Mouse (Mus musculus): ENCODE data around the gene Tnfrsf26. TPM values are rescaled to one million over a fixed set of nuclear protein-coding genes. Genes with fewer than 3 reads are reported as not detected.

Tnfrsf26 gene
- polyA plus RNA-seq, 1 experiment from 2014 or later: 0.54 TPM

GRCm38 (mm10) chr7:143594865-143595264 lies 33.7 kb downstream of the Tnfrsf26 start:
- ATAC-seq (ENCODE audit: low read depth): no peak
- 81% methylated on average over 5 of the region's 5 CpGs for WGBS (ENCODE audit: insufficient replicate concordance)
- peaks cover 37% of the 10 kb centered on the region for H3K4me1 ChIP-seq (replicated peaks)
- DNase-seq: no peak
- no peak overlapping the region for H3K27ac ChIP-seq
- no peaks in the 10 kb centered on the region for H3K9me3 ChIP-seq (replicated peaks)
- no peak overlapping the region for H3K4me3 ChIP-seq (replicated peaks)
- no peaks in the 10 kb centered on the region for H3K27me3 ChIP-seq
- H3K9ac ChIP-seq: no peak overlapping the region
- peaks cover 87% of the 10 kb centered on the region for H3K36me3 ChIP-seq
- H3K4me2 ChIP-seq: no peak overlapping the region

- Histone ChIP-seq H3K27me3 (no peaks in the 10 kb centered on the region), H3K9ac (no peak overlapping the region), H3K36me3 (peaks cover 98% of the 10 kb centered on the region), H3K4me3 (replicated peaks) (no peak overlapping the region), H3K4me1 (replicated peaks) (peaks cover 16% of the 10 kb centered on the region), H3K4me2 (no peak overlapping the region), H3K27ac (no peak overlapping the region), H3K9me3 (replicated peaks) (no peaks in the 10 kb centered on the region)
- no peak for DNase-seq
- no peak for ATAC-seq (ENCODE audit: low read depth)
- WGBS (ENCODE audit: insufficient replicate concordance): 92% methylated on average over 10 of the region's 10 CpGs
These were observed 36.3 kb downstream of the Tnfrsf26 start for GRCm38 (mm10) chr7:143592255-143592654.

- ATAC-seq (ENCODE audit: low read depth): no peak
- Histone ChIP-seq H3K36me3 (peaks cover 100% of the 10 kb centered on the region), H3K4me3 (replicated peaks) (no peak overlapping the region), H3K9ac (no peak overlapping the region), H3K4me2 (no peak overlapping the region), H3K27me3 (no peaks in the 10 kb centered on the region), H3K9me3 (replicated peaks) (no peaks in the 10 kb centered on the region), H3K27ac (no peak overlapping the region), H3K4me1 (replicated peaks) (no peaks in the 10 kb centered on the region)
- WGBS (ENCODE audit: insufficient replicate concordance): 90% methylated on average over 4 of the region's 4 CpGs
- no peak for DNase-seq
These were observed 40.5 kb downstream of the Tnfrsf26 start for GRCm38 (mm10) chr7:143588006-143588405.

- Histone ChIP-seq H3K9me3 (replicated peaks) (no peaks in the 10 kb centered on the region), H3K4me2 (no peak overlapping the region), H3K27ac (no peak overlapping the region), H3K4me3 (replicated peaks) (no peak overlapping the region), H3K4me1 (replicated peaks) (no peaks in the 10 kb centered on the region), H3K27me3 (no peaks in the 10 kb centered on the region), H3K36me3 (peaks cover 100% of the 10 kb centered on the region), H3K9ac (no peak overlapping the region)
- ATAC-seq (ENCODE audit: low read depth) (no peak), DNase-seq (no peak)
- 83% methylated on average over 5 of the region's 5 CpGs for WGBS (ENCODE audit: insufficient replicate concordance)
These were observed 40.9 kb downstream of the Tnfrsf26 start for GRCm38 (mm10) chr7:143587586-143587985.

GRCm38 (mm10) chr7:143583956-143584355 lies 44.6 kb downstream of the Tnfrsf26 start:
- peak; percentile 51 for DNase-seq
- Histone ChIP-seq H3K4me2 (no peak overlapping the region), H3K4me3 (replicated peaks) (no peak overlapping the region), H3K27me3 (no peaks in the 10 kb centered on the region), H3K9ac (no peak overlapping the region), H3K27ac (no peak overlapping the region), H3K36me3 (peaks cover 99% of the 10 kb centered on the region), H3K9me3 (replicated peaks) (no peaks in the 10 kb centered on the region), H3K4me1 (replicated peaks) (no peaks in the 10 kb centered on the region)
- peak; percentile 55; the same call in 1 of the 2 replicates for ATAC-seq (ENCODE audit: low read depth)
- 42% methylated on average over 3 of the region's 3 CpGs for whole genome bisulfite sequencing (ENCODE audit: insufficient replicate concordance)

- H3K4me3 ChIP-seq (replicated peaks): no peak overlapping the region
- H3K27me3 ChIP-seq: no peaks in the 10 kb centered on the region
- 83% methylated on average over 5 of the region's 5 CpGs for WGBS (ENCODE audit: insufficient replicate concordance)
- no peak overlapping the region for H3K27ac ChIP-seq
- no peaks in the 10 kb centered on the region for H3K4me1 ChIP-seq (replicated peaks)
- no peak overlapping the region for H3K4me2 ChIP-seq
- ATAC-seq (ENCODE audit: low read depth): no peak
- DNase-seq: no peak
- H3K9me3 ChIP-seq (replicated peaks): no peaks in the 10 kb centered on the region
- H3K36me3 ChIP-seq: peaks cover 99% of the 10 kb centered on the region
- H3K9ac ChIP-seq: no peak overlapping the region
These were observed 45.5 kb downstream of the Tnfrsf26 start for GRCm38 (mm10) chr7:143583025-143583424.

- DNase-seq (no peak), ATAC-seq (ENCODE audit: low read depth) (no peak)
- Histone ChIP-seq H3K4me1 (replicated peaks) (no peaks in the 10 kb centered on the region), H3K27ac (no peak overlapping the region), H3K9ac (no peak overlapping the region), H3K4me3 (replicated peaks) (no peak overlapping the region), H3K36me3 (peaks cover 99% of the 10 kb centered on the region), H3K9me3 (replicated peaks) (no peaks in the 10 kb centered on the region), H3K4me2 (no peak overlapping the region), H3K27me3 (no peaks in the 10 kb centered on the region)
- WGBS (ENCODE audit: insufficient replicate concordance): 88% methylated on average over 11 of the region's 11 CpGs
These were observed 52.8 kb downstream of the Tnfrsf26 start for GRCm38 (mm10) chr7:143575751-143576150.

- peak overlapping the region; percentile 54 for H3K9ac ChIP-seq
- peak overlapping the region; percentile 17; the same call in 1 of the 2 replicates for H3K4me3 ChIP-seq (replicated peaks)
- peaks cover 100% of the 10 kb centered on the region for H3K36me3 ChIP-seq
- WGBS (ENCODE audit: insufficient replicate concordance): 10% methylated on average over 3 of the region's 3 CpGs
- no peaks in the 10 kb centered on the region for H3K9me3 ChIP-seq (replicated peaks)
- DNase-seq (peak; percentile 67), ATAC-seq (ENCODE audit: low read depth) (peak; percentile 97)
- no peaks in the 10 kb centered on the region for H3K27me3 ChIP-seq
- peak overlapping the region; percentile 89 for H3K27ac ChIP-seq
- peak overlapping the region; percentile 55 for H3K4me2 ChIP-seq
- peaks cover 35% of the 10 kb centered on the region for H3K4me1 ChIP-seq (replicated peaks)
These were observed 62.9 kb downstream of the Tnfrsf26 start for GRCm38 (mm10) chr7:143565648-143566039.

- DNase-seq (no peak), ATAC-seq (ENCODE audit: low read depth) (no peak)
- H3K4me2 ChIP-seq: peak overlapping the region; percentile 55
These were observed 63.4 kb downstream of the Tnfrsf26 start for GRCm38 (mm10) chr7:143565015-143565647.

GRCm38 (mm10) chr7:143563787-143564186 lies 64.7 kb downstream of the Tnfrsf26 start:
- Histone ChIP-seq H3K27me3 (no peaks in the 10 kb centered on the region), H3K36me3 (peaks cover 100% of the 10 kb centered on the region), H3K9me3 (replicated peaks) (no peaks in the 10 kb centered on the region), H3K4me2 (no peak overlapping the region), H3K4me1 (replicated peaks) (peaks cover 35% of the 10 kb centered on the region), H3K9ac (no peak overlapping the region), H3K27ac (peak overlapping the region; percentile 6), H3K4me3 (replicated peaks) (no peak overlapping the region)
- ATAC-seq (ENCODE audit: low read depth) (no peak), DNase-seq (no peak)
- WGBS (ENCODE audit: insufficient replicate concordance): 88% methylated on average over 5 of the region's 5 CpGs

More at GRCm38 (mm10) chr7:143565015-143565647, 63.4 kb downstream of the Tnfrsf26 start:
- H3K27me3 ChIP-seq: no peaks in the 10 kb centered on the region
- H3K9ac ChIP-seq: peak overlapping the region; percentile 54
- peaks cover 35% of the 10 kb centered on the region for H3K4me1 ChIP-seq (replicated peaks)
- 58% methylated on average over 6 of the region's 6 CpGs for WGBS (ENCODE audit: insufficient replicate concordance)
- peak overlapping the region; percentile 89 for H3K27ac ChIP-seq
- H3K4me3 ChIP-seq (replicated peaks): no peak overlapping the region
- no peaks in the 10 kb centered on the region for H3K9me3 ChIP-seq (replicated peaks)
- peaks cover 100% of the 10 kb centered on the region for H3K36me3 ChIP-seq
